Mouse (Mus musculus) liver, embryonic 14.5 days (tissue): ENCODE measurements around the gene Tmem51.
"Not testable (repeated sequence)": the region's sequence is repeated elsewhere in the genome, so short reads cannot be mapped to it uniquely, and the experiment has no call there.

Experiments
- CTCF ChIP-seq: IDR thresholded peaks from 2 replicates; pipeline ENCODE4 v1.5.1; 2016; ENCODE audit warnings: antibody characterized with exemption, low read depth, control low read depth
- EP300 ChIP-seq: IDR thresholded peaks from 2 replicates; pipeline ENCODE4 v1.6.1; 2016; ENCODE audit warnings: antibody characterized with exemption, low read depth

- TF ChIP-seq CTCF, EP300: not testable (repeated sequence)
These were observed 90.0 kb downstream of the Tmem51 start for GRCm38 (mm10) chr4:141994062-141994471.
